Mouse (Mus musculus) ES-Bruce4 (cell line): ENCODE data around the gene Dand5.

Experiments
- CTCF ChIP-seq: IDR thresholded peaks from one replicate; pipeline ENCODE4 v1.8.1; 2011; ENCODE audit warnings: low read depth, low read length
- EP300 ChIP-seq: IDR thresholded peaks from 2 replicates; pipeline ENCODE4 v1.6.1; 2011; ENCODE audit warnings: low read depth, low read length; ENCODE audit not compliant: insufficient read depth

DNA sequence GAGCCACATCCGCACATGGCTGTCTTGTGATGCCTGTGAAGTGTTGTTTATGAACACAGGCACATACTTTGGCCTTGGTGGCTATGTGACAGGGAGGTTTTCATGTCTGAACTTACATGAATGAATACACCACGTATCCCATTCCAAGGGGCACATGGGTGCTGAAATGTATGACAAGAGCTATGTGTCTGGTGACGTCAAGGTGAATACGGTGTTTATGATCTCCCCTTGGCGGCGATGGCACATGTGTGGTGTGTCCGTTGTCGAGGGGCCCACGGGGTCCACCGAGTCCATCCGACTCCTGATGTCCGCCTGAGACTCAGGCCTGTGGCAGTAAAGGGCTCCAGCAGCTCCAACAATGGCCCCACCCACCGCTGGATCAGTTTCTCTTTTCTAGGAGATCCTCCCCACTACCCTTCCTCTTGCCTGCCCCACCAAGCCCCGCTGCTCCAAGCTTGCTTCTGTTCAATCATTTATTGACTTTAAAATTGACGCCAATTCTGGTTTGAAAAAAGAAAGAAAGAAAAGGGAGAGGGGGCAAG lies 25.3 kb downstream of the Dand5 start:
- TF ChIP-seq CTCF (no peak), EP300 (no peak)
